ENCODE assay signal across 10 mouse cellular contexts in genomic region chr7:130007993-130008583, GRCm38 (mm10).
"Had no signal": no experiment of that assay in that cellular context is flagged by ENCODE, and none has a peak within 500 bp of the region (broad histone marks: within the 10 kb centered on the region; RNA-seq: fewer than 3 reads in every experiment).

No protein-coding gene starts in this region.

- ATAC-seq: midbrain, embryonic 13.5 days had no signal

- H3K27ac ChIP-seq: layer of hippocampus, adult 2 months; limb, embryonic 13.5 days; liver, embryonic 14.5 days; midbrain, embryonic 13.5 days had no signal

- DNase-seq: kidney, adult 18-20 months; kidney, postnatal 10 days; kidney, postnatal 4 days; lung, adult 18-20 months; lung, postnatal 36 days; right cerebral cortex, postnatal 14 days had no signal

- H3K4me3 ChIP-seq: layer of hippocampus, adult 2 months; limb, embryonic 13.5 days; midbrain, embryonic 13.5 days had no signal

- H3K9ac ChIP-seq: limb, embryonic 13.5 days; liver, embryonic 14.5 days; midbrain, embryonic 13.5 days had no signal

- H3K36me3 ChIP-seq: limb, embryonic 13.5 days; midbrain, embryonic 13.5 days had no signal

- H3K4me2 ChIP-seq: limb, embryonic 13.5 days; midbrain, embryonic 13.5 days had no signal

- H3K9me3 ChIP-seq: limb, embryonic 13.5 days; midbrain, embryonic 13.5 days had no signal
